Mouse (Mus musculus) lung, embryonic 16.5 days (tissue): ENCODE results near the gene Frem1. TPM values are rescaled to one million over a fixed set of nuclear protein-coding genes. Genes with fewer than 3 reads are reported as not detected.

Experiments used
- ATAC-seq: fragments of 200-750 bp; cut with Nextera tagmentation; 2 replicates; pipeline ENCODE4 v1.8.0; 2017; ENCODE audit warnings: low read depth, mild to moderate bottlenecking, moderate library complexity
- H3K27ac ChIP-seq: fragments of 300-500 bp; sonication (generic); 2 replicates; pipeline ENCODE4 v1.5.1; 2014; ENCODE audit warnings: mild to moderate bottlenecking, control low read depth, low read length
- H3K27me3 ChIP-seq: fragments of 300-500 bp; sonication (generic); 2 replicates; pipeline ENCODE4 v1.6.1; 2014; ENCODE audit warnings: low read depth, low read length, mixed read lengths; ENCODE audit not compliant: control insufficient read depth, insufficient read depth
- H3K36me3 ChIP-seq: fragments of 300-500 bp; sonication (generic); 2 replicates; pipeline ENCODE4 v1.6.1; 2014; ENCODE audit warnings: low read length; ENCODE audit not compliant: control insufficient read depth, insufficient read depth
- H3K4me1 ChIP-seq: fragments of 300-500 bp; sonication (generic); replicated peaks from 2 replicates; pipeline ENCODE4 v1.6.1; 2014; ENCODE audit warnings: low read length, mixed read lengths; ENCODE audit not compliant: control insufficient read depth, insufficient read depth
- H3K4me2 ChIP-seq: fragments of 300-500 bp; sonication (generic); 2 replicates; pipeline ENCODE4 v1.6.1; 2014; ENCODE audit warnings: low read depth, low read length, control low read depth
- H3K4me3 ChIP-seq: fragments of 300-500 bp; sonication (generic); 2 replicates; pipeline ENCODE4 v1.5.1; 2014; ENCODE audit warnings: mild to moderate bottlenecking, low read length, control low read depth
- H3K9ac ChIP-seq: fragments of 300-500 bp; sonication (generic); 2 replicates; pipeline ENCODE4 v1.6.1; 2014; ENCODE audit warnings: low read length, control low read depth
- H3K9me3 ChIP-seq: fragments of 300-500 bp; sonication (generic); 2 replicates; pipeline ENCODE4 v1.6.1; 2016; ENCODE audit warnings: low read length; ENCODE audit not compliant: control insufficient read depth
- WGBS: fragments of 180-500 bp; shearing (Covaris S2); extraction: QIAGEN DNeasy Blood & Tissue Kit; methylation state at CpG from one replicate; pipeline ENCODE4 v1.1.7; 2014; 5-methylcytosine and 5-hydroxymethylcytosine counted together
- polyA plus RNA-seq: library from polyadenylated mRNA; unstranded; fragments of >200 nt; fragmentation: Nextera tagmentation; extraction: Ambion mirVana; gene quantifications from 2 replicates; pipeline ENCODE4 v1.2.1, GENCODE M21; 2015

The Frem1 gene
- polyA plus RNA-seq, 1 experiment from 2014 or later = 31.9 TPM

- WGBS = 37% methylated on average over 2 of the region's 2 CpGs
- no peak for ATAC-seq
- Histone ChIP-seq H3K27me3 (no peaks in the 10 kb centered on the region), H3K9ac (no peak overlapping the region), H3K36me3 (no peaks in the 10 kb centered on the region), H3K4me2 (no peak overlapping the region), H3K4me3 (no peak overlapping the region), H3K4me1 (0 out of 2 replicates have a peak, but pooled peaks cover under 1% of the 10 kb centered on the region), H3K27ac (no peak overlapping the region), H3K9me3 (no peaks in the 10 kb centered on the region)
Measured at GRCm38 (mm10) chr4:83058182-83058581, 6.0 kb upstream of the Frem1 start.

GRCm38 (mm10) chr4:83056496-83056895 is 4.4 kb upstream of the Frem1 start:
- Histone ChIP-seq H3K27me3 (no peaks in the 10 kb centered on the region), H3K4me2 (no peak overlapping the region), H3K9me3 (no peaks in the 10 kb centered on the region), H3K9ac (no peak overlapping the region), H3K4me1 (peaks cover 5% of the 10 kb centered on the region), H3K4me3 (no peak overlapping the region), H3K36me3 (no peaks in the 10 kb centered on the region), H3K27ac (no peak overlapping the region)
- WGBS = 93% methylated on average over 6 of the region's 6 CpGs
- ATAC-seq = no peak

- 65% methylated on average over 2 of the region's 2 CpGs for WGBS
- Histone ChIP-seq H3K4me1 (peaks cover 5% of the 10 kb centered on the region), H3K27me3 (no peaks in the 10 kb centered on the region), H3K36me3 (no peaks in the 10 kb centered on the region), H3K4me2 (no peak overlapping the region), H3K27ac (no peak overlapping the region), H3K9ac (no peak overlapping the region), H3K4me3 (no peak overlapping the region), H3K9me3 (no peaks in the 10 kb centered on the region)
- ATAC-seq = no peak
Measured at GRCm38 (mm10) chr4:83055444-83055843, 3.3 kb upstream of the Frem1 start.

- no peak overlapping the region for H3K9ac ChIP-seq
- H3K4me2 ChIP-seq = no peak overlapping the region
- no peaks in the 10 kb centered on the region for H3K27me3 ChIP-seq
- H3K9me3 ChIP-seq = no peaks in the 10 kb centered on the region
- H3K36me3 ChIP-seq = no peaks in the 10 kb centered on the region
- ATAC-seq = no peak
- no peak overlapping the region for H3K4me3 ChIP-seq
- 75% methylated on average over 8 of the region's 8 CpGs for WGBS
- no peak overlapping the region for H3K27ac ChIP-seq
- H3K4me1 ChIP-seq = peaks cover 5% of the 10 kb centered on the region
Measured at GRCm38 (mm10) chr4:83053206-83053605, 1.1 kb upstream of the Frem1 start.

- Histone ChIP-seq H3K9me3 (no peaks in the 10 kb centered on the region), H3K4me3 (peak overlapping the region; percentile 63), H3K27ac (peak overlapping the region; percentile 87), H3K4me1 (peaks cover 8% of the 10 kb centered on the region), H3K9ac (peak overlapping the region; percentile 70), H3K36me3 (no peaks in the 10 kb centered on the region), H3K27me3 (no peaks in the 10 kb centered on the region), H3K4me2 (peak overlapping the region; percentile 35)
- no peak for ATAC-seq
- 13% methylated on average over 8 of the region's 8 CpGs for WGBS
Measured at GRCm38 (mm10) chr4:83051176-83051575, 963 bp downstream of the Frem1 start.

GRCm38 (mm10) chr4:83050151-83050796 is 1.9 kb downstream of the Frem1 start:
- Histone ChIP-seq H3K9me3 (no peaks in the 10 kb centered on the region), H3K4me2 (peak overlapping the region; percentile 35), H3K4me3 (peak overlapping the region; percentile 63), H3K27me3 (no peaks in the 10 kb centered on the region), H3K9ac (peak overlapping the region; percentile 70), H3K27ac (peak overlapping the region; percentile 87), H3K4me1 (peaks cover 8% of the 10 kb centered on the region), H3K36me3 (no peaks in the 10 kb centered on the region)
- WGBS = 37% methylated on average over 5 of the region's 5 CpGs
- peak; percentile 18; the same call in 1 of the 2 replicates for ATAC-seq

- Histone ChIP-seq H3K27ac (no peak overlapping the region), H3K27me3 (no peaks in the 10 kb centered on the region), H3K36me3 (no peaks in the 10 kb centered on the region), H3K9me3 (no peaks in the 10 kb centered on the region), H3K9ac (peak overlapping the region; percentile 23; the same call in 1 of the 2 replicates), H3K4me3 (peak overlapping the region; percentile 63), H3K4me1 (peaks cover 8% of the 10 kb centered on the region), H3K4me2 (peak overlapping the region; percentile 35)
- ATAC-seq = no peak
- WGBS = 37% methylated on average over 3 of the region's 3 CpGs
Measured at GRCm38 (mm10) chr4:83049288-83049687, 2.9 kb downstream of the Frem1 start.

- Histone ChIP-seq H3K4me1 (peaks cover 8% of the 10 kb centered on the region), H3K4me2 (peak overlapping the region; percentile 35), H3K36me3 (no peaks in the 10 kb centered on the region), H3K27me3 (no peaks in the 10 kb centered on the region), H3K4me3 (peak overlapping the region; percentile 63), H3K27ac (no peak overlapping the region), H3K9me3 (no peaks in the 10 kb centered on the region), H3K9ac (0 out of 2 replicates have a peak overlapping the region, but pooled peaks have one; percentile 0)
- ATAC-seq = no peak
- 22% methylated on average over 2 of the region's 2 CpGs for WGBS
Measured at GRCm38 (mm10) chr4:83048561-83048960, 3.6 kb downstream of the Frem1 start.

- 36% methylated on average over 2 of the region's 2 CpGs for WGBS
- Histone ChIP-seq H3K9me3 (no peaks in the 10 kb centered on the region), H3K4me2 (peak overlapping the region; percentile 35), H3K27me3 (no peaks in the 10 kb centered on the region), H3K4me1 (peaks cover 3% of the 10 kb centered on the region; the same call in 1 of the 2 replicates), H3K27ac (no peak overlapping the region), H3K9ac (no peak overlapping the region), H3K36me3 (peaks cover 2% of the 10 kb centered on the region; the same call in 1 of the 2 replicates), H3K4me3 (no peak overlapping the region)
- no peak for ATAC-seq
Measured at GRCm38 (mm10) chr4:83046806-83047205, 5.3 kb downstream of the Frem1 start.
